Mouse (Mus musculus): Measurements from ENCODE around the gene Hao1. TPM values are rescaled to one million over a fixed set of nuclear protein-coding genes. Genes with fewer than 3 reads are reported as not detected.
A peak's percentile ranks its signal among the peaks of the same experiment; 100 is the strongest.

Hao1 gene
- total RNA-seq, 2 experiments from 2014 or later: not detected

GRCm38 (mm10) chr2:134481759-134482158 lies 72.4 kb downstream of the Hao1 start:
- DNase-seq (ENCODE audit: low spot score in 2 of 2): peak; percentile 55 to 69
- intact Hi-C loops (cut with DNase I): loop anchor here (2.0 to 10.0 kb wide), 4 partner anchors 465 to 1367 kb away; no protein-coding TSS in a partner anchor

DNA sequence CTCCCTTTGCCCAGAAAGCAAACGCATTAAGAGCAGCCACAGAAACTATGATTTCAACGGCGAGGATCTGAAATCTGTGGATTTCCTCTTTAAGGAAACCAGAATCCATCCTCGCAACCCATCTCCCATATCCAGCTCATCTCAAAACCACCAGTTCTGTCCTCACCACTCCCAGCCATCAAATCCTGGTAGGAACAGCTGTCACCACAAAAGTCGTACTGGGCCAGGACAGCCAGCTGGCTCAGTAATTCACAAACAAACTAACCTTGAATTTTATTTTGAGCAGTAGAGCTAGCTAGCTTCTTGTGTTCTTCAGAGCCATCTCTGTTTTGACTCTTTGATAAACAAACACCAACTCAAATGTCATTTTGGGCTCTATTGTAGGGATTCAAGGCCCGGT lies 73.0 kb downstream of the Hao1 start:
- intact Hi-C loops (cut with DNase I): loop anchor here (2.0 to 10.0 kb wide), 3 partner anchors 464 to 1366 kb away; no protein-coding TSS in a partner anchor
- no peak for DNase-seq (ENCODE audit: low spot score in 2 of 2)

DNA sequence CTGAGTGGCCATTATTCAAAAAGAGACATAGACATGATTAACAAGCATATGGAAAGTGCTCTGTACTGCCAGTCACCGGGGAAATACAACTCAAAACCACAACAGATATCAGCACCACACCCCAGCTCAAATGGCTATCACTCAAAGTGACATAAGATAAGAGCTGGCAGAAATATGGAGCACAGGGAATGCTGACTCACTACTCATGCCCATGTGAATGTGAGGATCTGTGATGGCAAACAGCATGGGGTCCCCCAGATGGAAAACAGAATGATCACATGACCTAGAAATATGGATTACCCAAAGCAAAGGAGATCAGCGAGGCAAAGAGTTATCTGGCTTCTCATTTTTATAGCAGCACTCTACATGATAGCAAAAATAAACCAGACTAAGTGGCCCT lies 89.0 kb downstream of the Hao1 start:
- intact Hi-C loops (cut with DNase I): no loop called here
- no peak for DNase-seq (ENCODE audit: low spot score in 2 of 2)

GRCm38 (mm10) chr2:134462321-134462720 lies 91.8 kb downstream of the Hao1 start:
- intact Hi-C loops (cut with DNase I): no loop called here
- no peak for DNase-seq (ENCODE audit: low spot score in 2 of 2)

DNA sequence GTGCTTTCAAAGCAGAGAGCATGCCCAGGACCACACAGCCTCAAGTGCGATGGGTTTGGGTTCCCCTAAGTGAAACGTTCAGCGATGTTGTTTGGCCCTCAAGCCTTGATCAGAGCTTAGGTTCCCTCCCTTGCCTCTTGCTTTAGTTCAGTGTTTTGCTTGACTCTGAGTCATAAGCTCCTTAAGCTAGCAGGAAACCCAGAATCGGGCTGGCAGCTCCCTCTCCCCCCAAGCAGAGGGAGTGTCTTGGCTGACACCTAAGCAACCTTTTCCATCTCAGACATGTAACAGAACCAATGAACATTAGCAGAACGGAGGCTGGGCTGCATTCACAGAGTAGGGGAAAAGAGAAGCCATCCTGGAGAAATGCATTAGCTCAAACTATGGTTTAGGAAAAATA lies 93.3 kb downstream of the Hao1 start:
- DNase-seq (ENCODE audit: low spot score in 2 of 2): no peak
- intact Hi-C loops (cut with DNase I): no loop called here

DNA sequence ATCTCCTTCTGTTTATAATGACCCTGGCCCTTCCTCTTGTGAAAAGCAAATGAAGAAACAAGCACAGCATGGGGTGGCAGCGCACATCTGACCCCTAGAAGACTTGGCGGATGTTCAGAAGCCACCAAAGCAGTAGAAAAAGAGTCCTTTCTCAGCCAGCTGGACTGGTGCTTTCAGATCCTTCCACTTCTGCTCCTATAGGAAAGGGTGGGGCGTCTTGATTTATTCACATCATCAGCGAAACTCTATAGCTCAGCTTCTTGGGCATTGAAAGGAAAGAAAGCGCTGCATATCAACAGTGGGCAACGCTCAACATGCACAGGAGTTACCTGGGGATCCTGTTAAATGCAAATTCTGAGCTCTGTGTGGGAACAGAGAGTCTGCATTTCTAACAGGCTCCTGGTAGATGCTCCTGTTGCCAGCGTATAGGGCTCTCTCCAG lies 98.1 kb downstream of the Hao1 start:
- intact Hi-C loops (cut with DNase I): no loop called here
- DNase-seq (ENCODE audit: low spot score in 2 of 2): no peak

DNA sequence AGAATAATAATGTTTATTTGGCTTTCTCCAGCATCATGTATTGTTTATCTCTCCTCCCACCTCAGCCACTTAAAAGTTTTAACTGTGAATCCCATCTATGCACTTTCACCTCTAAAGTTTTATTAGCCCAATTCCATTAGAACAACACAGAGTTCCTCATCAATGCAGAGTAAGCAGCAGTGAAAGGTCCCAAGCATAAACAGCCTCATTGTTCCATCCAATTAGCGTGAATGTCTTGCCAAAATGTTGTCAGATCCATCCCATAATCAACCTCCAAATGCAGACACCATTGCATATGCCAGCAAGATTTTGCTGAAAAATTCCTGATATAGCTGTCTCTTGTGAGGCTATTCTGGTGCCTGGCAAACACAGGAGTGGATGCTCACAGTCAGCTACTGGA lies 101.4 kb downstream of the Hao1 start:
- intact Hi-C loops (cut with DNase I): no loop called here
- no peak for DNase-seq (ENCODE audit: low spot score in 2 of 2)

DNA sequence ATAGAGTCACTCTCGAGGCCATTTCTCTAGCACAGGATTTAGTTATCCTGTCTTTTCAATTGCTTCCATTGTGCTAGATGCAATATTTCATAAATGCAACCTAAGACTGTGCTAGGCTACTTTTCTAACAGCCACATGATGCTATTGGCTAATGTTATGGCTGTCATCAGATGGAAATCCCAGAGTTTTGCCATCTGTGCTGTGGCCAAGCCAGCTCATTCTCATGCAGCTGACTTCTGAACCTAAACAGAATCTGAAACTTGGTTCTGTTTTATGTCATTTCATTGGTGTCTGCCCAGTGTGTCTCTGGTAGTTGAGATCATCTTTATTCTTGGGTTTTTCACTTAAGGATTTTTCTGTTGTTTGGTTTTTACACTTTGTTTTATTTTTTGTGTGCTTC lies 103.2 kb downstream of the Hao1 start:
- DNase-seq (ENCODE audit: low spot score in 2 of 2): no peak
- intact Hi-C loops (cut with DNase I): no loop called here

Other genes starting within 250 kb of the Hao1 start
- 100 to 1,000 TPM; 168 to 169 TPM for gene Tmx4, start 89.8 kb upstream of the Hao1 start, total RNA-seq (2021)
- 100 to 1,000 TPM; 186 to 196 TPM for gene Plcb1, start 231.7 kb upstream of the Hao1 start, total RNA-seq (2021)